Mouse (Mus musculus): ENCODE data around the gene Pou2f3. TPM values are rescaled to one million over a fixed set of nuclear protein-coding genes. Genes with fewer than 3 reads are reported as not detected.

The Pou2f3 gene
- polyA plus RNA-seq, 1 experiment from 2014 or later: not detected

DNA sequence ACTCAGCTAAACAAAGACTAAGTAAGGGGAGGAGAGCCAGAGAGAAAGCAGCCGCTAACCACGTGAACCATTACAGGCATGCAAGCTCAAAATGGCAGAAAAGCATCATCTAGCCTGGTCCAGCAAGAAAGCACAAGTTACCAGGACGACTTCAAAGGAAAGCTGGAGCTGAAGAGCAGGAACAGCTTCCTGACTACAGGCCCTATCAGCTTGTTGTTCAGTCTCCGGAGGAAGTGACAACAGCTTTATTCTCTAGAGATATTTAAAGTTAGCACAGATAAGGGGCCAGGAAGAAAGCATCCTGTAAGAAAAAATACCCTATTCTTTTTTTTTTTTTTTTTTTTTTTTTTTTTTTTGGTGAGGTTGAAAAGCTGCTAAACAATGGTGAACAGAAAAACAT is 111.2 kb downstream of the Pou2f3 start:
- H3K9me3 ChIP-seq: no peaks in the 10 kb centered on the region
- no peak for ATAC-seq (ENCODE audit: extremely low read depth, insufficient number of reproducible peaks, low FRiP score, low TSS enrichment)
- no peak overlapping the region for H3K9ac ChIP-seq
- 34% methylated on average over 4 of the region's 4 CpGs for WGBS
- H3K36me3 ChIP-seq: peaks cover 5% of the 10 kb centered on the region; the same call in 1 of the 2 replicates
- H3K4me3 ChIP-seq: peak overlapping the region; percentile 22
- 0 out of 2 replicates have a peak overlapping the region, but pooled peaks have one; percentile 21 for H3K27ac ChIP-seq (replicated peaks)
- peaks cover 59% of the 10 kb centered on the region for H3K4me1 ChIP-seq
- peak overlapping the region; percentile 50 for H3K4me2 ChIP-seq
- no peaks in the 10 kb centered on the region for H3K27me3 ChIP-seq (replicated peaks)

DNA sequence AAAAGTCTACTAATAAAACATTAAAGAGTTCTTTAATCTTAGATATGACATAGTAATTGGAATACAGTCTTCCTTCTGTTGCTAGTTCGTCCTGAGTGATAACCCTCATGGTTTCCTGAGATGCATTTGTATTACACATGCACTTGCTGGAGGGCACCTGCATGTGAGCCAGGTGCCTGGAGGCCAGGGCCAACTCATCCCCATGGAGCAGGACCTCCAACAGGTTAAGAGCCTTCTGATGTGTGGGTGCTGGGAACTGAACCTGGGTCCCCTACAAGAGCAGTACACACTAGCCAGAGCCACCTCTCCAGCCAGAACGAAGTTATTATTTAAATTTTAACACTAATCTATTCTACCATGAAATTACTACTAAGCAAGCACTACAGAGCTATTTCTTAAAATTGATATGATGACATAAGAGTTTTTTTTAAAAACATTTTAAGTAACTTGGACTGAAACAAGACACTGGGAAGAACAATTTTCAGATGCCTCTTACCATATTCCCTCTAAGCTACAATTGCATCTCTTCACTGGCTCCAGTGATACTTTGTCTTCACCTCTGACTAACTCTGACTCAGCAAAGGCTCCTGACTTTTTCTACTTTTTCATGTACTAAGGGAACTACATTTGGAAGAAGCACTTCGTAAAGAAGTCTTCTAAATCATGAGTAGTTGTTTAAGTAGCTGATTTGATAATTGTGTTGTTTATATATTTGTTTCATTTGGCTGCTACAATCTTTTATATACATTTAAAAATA is 112.2 kb downstream of the Pou2f3 start:
- Histone ChIP-seq H3K9me3 (no peaks in the 10 kb centered on the region), H3K36me3 (peaks cover 5% of the 10 kb centered on the region; the same call in 1 of the 2 replicates), H3K4me1 (peaks cover 57% of the 10 kb centered on the region), H3K9ac (no peak overlapping the region), H3K4me2 (peak overlapping the region; percentile 50), H3K27ac (replicated peaks) (no peak overlapping the region), H3K4me3 (no peak overlapping the region), H3K27me3 (replicated peaks) (no peaks in the 10 kb centered on the region)
- 88% methylated on average over 3 of the region's 3 CpGs for whole genome bisulfite sequencing
- no peak for ATAC-seq (ENCODE audit: extremely low read depth, insufficient number of reproducible peaks, low FRiP score, low TSS enrichment)

GRCm38 (mm10) chr9:43096337-43096736 is 113.8 kb downstream of the Pou2f3 start:
- ATAC-seq (ENCODE audit: extremely low read depth, insufficient number of reproducible peaks, low FRiP score, low TSS enrichment): no peak
- H3K4me2 ChIP-seq: no peak overlapping the region
- no peak overlapping the region for H3K4me3 ChIP-seq
- H3K36me3 ChIP-seq: peaks cover 2% of the 10 kb centered on the region; the same call in 1 of the 2 replicates
- no peaks in the 10 kb centered on the region for H3K27me3 ChIP-seq (replicated peaks)
- H3K4me1 ChIP-seq: peaks cover 51% of the 10 kb centered on the region
- H3K9ac ChIP-seq: no peak overlapping the region
- H3K27ac ChIP-seq (replicated peaks): no peak overlapping the region
- no peaks in the 10 kb centered on the region for H3K9me3 ChIP-seq

- no peaks in the 10 kb centered on the region for H3K9me3 ChIP-seq
- no peak overlapping the region for H3K27ac ChIP-seq (replicated peaks)
- peaks cover 55% of the 10 kb centered on the region for H3K4me1 ChIP-seq
- H3K36me3 ChIP-seq: peaks cover 2% of the 10 kb centered on the region; the same call in 1 of the 2 replicates
- H3K27me3 ChIP-seq (replicated peaks): no peaks in the 10 kb centered on the region
- no peak overlapping the region for H3K4me3 ChIP-seq
- WGBS: 85% methylated on average over 4 of the region's 4 CpGs
- H3K4me2 ChIP-seq: no peak overlapping the region
- ATAC-seq (ENCODE audit: extremely low read depth, insufficient number of reproducible peaks, low FRiP score, low TSS enrichment): no peak
- H3K9ac ChIP-seq: no peak overlapping the region
These were observed 115.3 kb downstream of the Pou2f3 start for GRCm38 (mm10) chr9:43094828-43095227.

DNA sequence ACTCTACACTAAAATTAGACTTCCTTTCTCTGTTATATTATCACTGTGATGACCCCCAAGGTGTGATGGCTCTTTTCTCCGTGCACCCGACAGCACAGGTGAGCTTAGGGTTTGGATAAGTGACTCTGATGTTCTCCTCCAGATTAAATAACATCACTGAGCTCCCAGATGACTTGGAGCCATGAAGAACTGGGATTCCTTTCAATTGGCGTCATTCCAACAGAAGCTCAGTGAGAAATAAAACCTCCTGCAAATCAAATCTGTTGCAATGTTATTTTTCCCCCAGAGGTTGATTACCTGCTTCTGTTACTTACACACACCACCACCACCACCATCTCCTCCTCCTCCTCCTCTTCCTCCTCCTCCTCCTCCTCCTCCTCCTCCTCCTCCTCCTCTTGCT is 116.4 kb downstream of the Pou2f3 start:
- 52% methylated on average over 3 of the region's 3 CpGs for WGBS
- Histone ChIP-seq H3K27ac (replicated peaks) (peak overlapping the region; percentile 38; the same call in 1 of the 2 replicates), H3K4me3 (no peak overlapping the region), H3K9ac (no peak overlapping the region), H3K4me2 (no peak overlapping the region), H3K9me3 (no peaks in the 10 kb centered on the region), H3K27me3 (replicated peaks) (no peaks in the 10 kb centered on the region), H3K4me1 (peaks cover 54% of the 10 kb centered on the region), H3K36me3 (peaks cover 2% of the 10 kb centered on the region; the same call in 1 of the 2 replicates)
- no peak for ATAC-seq (ENCODE audit: extremely low read depth, insufficient number of reproducible peaks, low FRiP score, low TSS enrichment)

DNA sequence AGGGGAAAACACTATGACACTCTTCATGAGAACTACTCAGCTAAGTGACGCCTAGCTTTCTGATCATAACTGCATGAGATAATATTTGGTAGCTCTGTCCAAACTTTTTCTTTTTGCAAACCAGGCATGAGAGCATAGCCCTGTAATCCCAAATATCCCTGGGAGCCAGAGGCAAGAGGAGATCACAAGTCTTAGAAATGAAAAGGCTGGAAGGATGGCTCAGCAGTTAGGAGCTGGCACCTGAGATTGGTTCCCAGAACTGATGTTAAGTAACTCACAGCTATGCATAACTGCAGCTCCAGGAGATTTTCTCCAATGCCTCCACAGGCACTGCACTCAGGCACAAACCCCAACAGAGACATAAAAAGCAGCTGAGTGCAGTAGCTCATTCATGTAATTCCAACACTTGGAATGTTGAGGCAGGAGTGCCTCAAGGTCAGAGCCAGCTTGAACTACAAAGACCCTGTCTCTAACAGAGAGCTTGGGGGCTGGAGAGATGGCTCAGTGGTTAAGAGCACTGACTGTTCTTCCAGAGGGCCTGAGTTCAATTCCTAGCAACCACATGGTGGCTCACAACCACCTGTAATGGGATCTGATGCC is 124.4 kb downstream of the Pou2f3 start:
- WGBS: 61% methylated on average over 1 of the region's 1 CpGs
- no peak for ATAC-seq (ENCODE audit: extremely low read depth, insufficient number of reproducible peaks, low FRiP score, low TSS enrichment)
- Histone ChIP-seq H3K27ac (replicated peaks) (peak overlapping the region; percentile 68), H3K27me3 (replicated peaks) (no peaks in the 10 kb centered on the region), H3K9me3 (no peaks in the 10 kb centered on the region), H3K4me2 (no peak overlapping the region), H3K4me3 (no peak overlapping the region), H3K4me1 (peaks cover 74% of the 10 kb centered on the region), H3K36me3 (no peaks in the 10 kb centered on the region), H3K9ac (no peak overlapping the region)

DNA sequence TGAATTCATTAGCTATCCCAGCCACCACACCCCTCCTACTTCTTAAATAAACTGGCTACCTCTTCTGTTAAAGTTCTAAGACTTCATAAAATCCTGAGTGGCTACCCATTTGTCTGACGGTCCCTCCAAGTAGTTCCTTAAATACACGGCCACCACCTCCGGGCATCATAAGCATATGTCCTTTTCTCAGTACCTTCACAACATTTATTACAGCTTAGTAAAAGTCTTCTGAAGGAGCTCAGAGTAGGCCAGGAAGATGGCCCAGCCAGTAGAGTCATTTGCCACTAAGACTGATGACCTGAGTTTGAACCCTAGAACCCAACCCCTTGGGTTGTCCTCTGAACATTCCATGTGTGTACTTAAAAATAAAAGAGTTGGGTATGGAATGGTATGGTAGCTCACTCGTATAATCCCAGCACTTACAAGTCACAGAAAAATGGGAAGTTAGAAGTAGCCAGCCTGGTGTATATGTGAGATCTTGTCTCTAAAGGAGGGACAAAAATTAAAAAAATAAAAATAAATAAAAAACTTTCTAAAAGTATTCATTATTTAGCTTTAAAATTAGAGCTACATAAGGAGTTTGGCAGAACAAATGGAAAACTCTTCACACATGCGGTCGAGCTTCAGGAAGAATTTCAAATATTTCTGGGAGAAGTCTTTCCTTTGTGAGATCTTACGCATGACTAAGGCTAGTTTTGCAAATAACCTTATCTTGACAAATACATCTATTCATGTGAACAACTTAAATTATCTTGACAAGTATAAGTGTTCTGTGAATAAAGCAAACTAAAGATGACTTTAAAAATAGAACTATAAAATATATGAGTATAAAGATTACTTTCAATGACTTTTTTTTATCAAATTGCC is 125.4 kb downstream of the Pou2f3 start:
- Histone ChIP-seq H3K4me1 (peaks cover 75% of the 10 kb centered on the region), H3K27ac (replicated peaks) (peak overlapping the region; percentile 68; the same call in 1 of the 2 replicates), H3K9ac (no peak overlapping the region), H3K4me2 (no peak overlapping the region), H3K36me3 (no peaks in the 10 kb centered on the region), H3K27me3 (replicated peaks) (no peaks in the 10 kb centered on the region), H3K9me3 (no peaks in the 10 kb centered on the region), H3K4me3 (no peak overlapping the region)
- 63% methylated on average over 7 of the region's 7 CpGs for WGBS
- no peak for ATAC-seq (ENCODE audit: extremely low read depth, insufficient number of reproducible peaks, low FRiP score, low TSS enrichment)

DNA sequence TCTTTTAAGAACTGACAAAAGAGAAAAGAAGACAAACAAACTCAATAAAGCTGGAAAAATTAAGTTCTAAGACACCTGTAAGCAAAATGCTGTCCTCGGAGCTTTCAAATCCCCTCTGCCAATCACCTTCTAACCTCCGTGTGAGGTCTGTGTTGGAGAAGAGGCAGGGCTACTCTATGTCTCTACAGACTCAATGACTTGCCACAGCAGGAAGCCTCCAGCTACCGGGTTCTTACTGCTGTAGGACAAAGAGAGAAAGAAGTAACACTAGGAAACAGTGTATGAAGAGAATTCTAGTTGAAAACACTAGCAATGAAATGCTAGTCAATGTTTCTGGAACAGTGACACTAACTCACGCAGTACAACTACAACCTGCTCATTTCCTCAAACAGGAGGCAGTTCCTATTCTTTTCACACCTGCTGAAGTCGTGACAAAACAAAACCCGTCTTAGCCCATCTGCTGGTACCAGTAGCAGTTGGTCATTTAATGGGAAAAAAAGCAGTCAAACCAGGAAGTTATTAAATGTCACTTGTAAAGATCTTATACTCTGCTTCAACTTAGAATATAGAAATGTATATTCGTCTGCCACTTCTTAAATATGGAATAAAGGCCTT is 126.6 kb downstream of the Pou2f3 start:
- no peaks in the 10 kb centered on the region for H3K27me3 ChIP-seq (replicated peaks)
- no peak overlapping the region for H3K9ac ChIP-seq
- H3K36me3 ChIP-seq: no peaks in the 10 kb centered on the region
- H3K4me3 ChIP-seq: no peak overlapping the region
- no peaks in the 10 kb centered on the region for H3K9me3 ChIP-seq
- H3K4me1 ChIP-seq: peaks cover 74% of the 10 kb centered on the region
- no peak for ATAC-seq (ENCODE audit: extremely low read depth, insufficient number of reproducible peaks, low FRiP score, low TSS enrichment)
- no peak overlapping the region for H3K27ac ChIP-seq (replicated peaks)
- H3K4me2 ChIP-seq: no peak overlapping the region
- WGBS: 60% methylated on average over 7 of the region's 7 CpGs

DNA sequence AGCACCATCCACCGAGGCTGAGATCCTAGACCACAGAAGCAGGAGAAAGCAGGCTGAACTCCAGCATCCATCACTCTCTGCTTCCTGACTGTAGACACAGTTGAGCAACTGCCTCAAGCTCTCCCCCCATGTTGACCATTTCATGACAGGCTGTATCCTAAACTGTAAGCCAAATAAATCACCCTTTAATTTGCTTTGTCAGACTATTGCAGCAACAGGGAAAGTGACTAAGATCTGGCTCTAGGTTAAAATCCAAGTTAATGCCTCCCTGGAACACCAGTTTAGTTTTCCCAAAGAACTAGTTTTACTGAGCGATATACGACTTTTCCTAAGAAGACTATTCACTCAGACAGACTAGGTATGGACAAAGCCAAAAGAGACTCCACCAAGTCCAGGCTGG is 131.5 kb downstream of the Pou2f3 start:
- WGBS: 85% methylated on average over 3 of the region's 3 CpGs
- no peak overlapping the region for H3K9ac ChIP-seq

DNA sequence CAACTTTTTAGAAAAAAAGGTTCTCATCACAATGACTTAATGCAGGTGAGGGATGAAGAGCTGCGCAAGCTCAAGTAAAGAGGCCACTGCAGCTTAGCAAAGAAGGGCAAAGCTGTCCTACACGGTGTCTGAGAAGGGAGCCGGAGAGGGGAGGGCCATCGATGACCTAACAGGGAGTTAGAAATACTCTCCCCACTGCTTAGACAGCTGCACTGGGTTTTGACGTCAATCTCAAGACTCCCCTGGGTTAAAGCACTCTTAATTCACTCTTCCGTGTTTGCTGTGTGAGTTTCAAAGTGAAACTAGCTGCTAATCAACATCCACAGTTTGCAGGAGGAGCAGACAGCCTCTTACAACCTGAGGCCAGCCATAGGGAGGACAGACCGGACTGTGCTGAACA is 134.0 kb downstream of the Pou2f3 start:
- Histone ChIP-seq H3K4me1 (peaks cover 48% of the 10 kb centered on the region), H3K27me3 (replicated peaks) (no peaks in the 10 kb centered on the region), H3K9ac (no peak overlapping the region), H3K36me3 (no peaks in the 10 kb centered on the region), H3K4me2 (no peak overlapping the region), H3K4me3 (no peak overlapping the region), H3K27ac (replicated peaks) (no peak overlapping the region), H3K9me3 (no peaks in the 10 kb centered on the region)
- 67% methylated on average over 7 of the region's 7 CpGs for WGBS
- ATAC-seq (ENCODE audit: extremely low read depth, insufficient number of reproducible peaks, low FRiP score, low TSS enrichment): no peak

More for the DNA sequence above, 131.5 kb downstream of the Pou2f3 start:
- ATAC-seq (ENCODE audit: extremely low read depth, insufficient number of reproducible peaks, low FRiP score, low TSS enrichment): no peak
- Histone ChIP-seq H3K4me1 (peaks cover 47% of the 10 kb centered on the region), H3K4me2 (no peak overlapping the region), H3K36me3 (no peaks in the 10 kb centered on the region), H3K4me3 (no peak overlapping the region), H3K27me3 (replicated peaks) (no peaks in the 10 kb centered on the region), H3K9me3 (no peaks in the 10 kb centered on the region), H3K27ac (replicated peaks) (no peak overlapping the region)

- Histone ChIP-seq H3K9me3 (no peaks in the 10 kb centered on the region), H3K4me3 (no peak overlapping the region), H3K4me2 (no peak overlapping the region), H3K36me3 (no peaks in the 10 kb centered on the region), H3K27ac (replicated peaks) (no peak overlapping the region), H3K27me3 (replicated peaks) (no peaks in the 10 kb centered on the region), H3K9ac (no peak overlapping the region), H3K4me1 (peaks cover 46% of the 10 kb centered on the region)
- 83% methylated on average over 1 of the region's 1 CpGs for WGBS
- no peak for ATAC-seq (ENCODE audit: extremely low read depth, insufficient number of reproducible peaks, low FRiP score, low TSS enrichment)
These were observed 135.6 kb downstream of the Pou2f3 start for GRCm38 (mm10) chr9:43074611-43075010.

Data from heart, embryonic 13.5 days (tissue).